Mouse (Mus musculus) embryonic facial prominence, embryonic 10.5 days (tissue): Measurements from ENCODE around the gene Hhipl2. TPM values are rescaled to one million over a fixed set of nuclear protein-coding genes. Genes with fewer than 3 reads are reported as not detected.
A peak's percentile ranks its signal among the peaks of the same experiment; 100 is the strongest.

Experiments used
- DNase-seq: peaks from one replicate; pipeline ENCODE4 v3.0.0-alpha.2; 2017; ENCODE audit warnings: low spot score
- H3K27ac ChIP-seq: fragments of 300-500 bp; sonication (generic); replicated peaks from 2 replicates; pipeline ENCODE4 v1.5.1; 2016; ENCODE audit warnings: mild to moderate bottlenecking
- H3K27me3 ChIP-seq: fragments of 300-500 bp; sonication (generic); replicated peaks from 2 replicates; pipeline ENCODE4 v1.6.1; 2016; ENCODE audit warnings: low read depth, mild to moderate bottlenecking; ENCODE audit not compliant: poor library complexity, severe bottlenecking
- H3K36me3 ChIP-seq: fragments of 300-500 bp; sonication (generic); replicated peaks from 2 replicates; pipeline ENCODE4 v1.6.1; 2016; ENCODE audit warnings: mild to moderate bottlenecking, moderate library complexity
- H3K4me1 ChIP-seq: fragments of 300-500 bp; sonication (generic); 2 replicates; pipeline ENCODE4 v1.6.1; 2016
- H3K4me3 ChIP-seq: fragments of 300-500 bp; sonication (generic); 2 replicates; pipeline ENCODE4 v1.5.1; 2016; ENCODE audit warnings: mild to moderate bottlenecking, moderate library complexity
- H3K9me3 ChIP-seq: fragments of 300-500 bp; sonication (generic); 2 replicates; pipeline ENCODE4 v1.6.1; 2016; ENCODE audit warnings: mild to moderate bottlenecking
- WGBS: fragments of 180-500 bp; shearing (Covaris S2); methylation state at CpG from one replicate; pipeline ENCODE4 v1.1.7; 2016; 5-methylcytosine and 5-hydroxymethylcytosine counted together
- polyA plus RNA-seq: library from polyadenylated mRNA; unstranded; fragments of >200 nt; fragmentation: Nextera tagmentation; extraction: Ambion mirVana; gene quantifications from 2 replicates; pipeline ENCODE4 v1.2.1, GENCODE M21; 2016

Gene Hhipl2
- polyA plus RNA-seq, 1 experiment from 2014 or later: 0.44 TPM

DNA sequence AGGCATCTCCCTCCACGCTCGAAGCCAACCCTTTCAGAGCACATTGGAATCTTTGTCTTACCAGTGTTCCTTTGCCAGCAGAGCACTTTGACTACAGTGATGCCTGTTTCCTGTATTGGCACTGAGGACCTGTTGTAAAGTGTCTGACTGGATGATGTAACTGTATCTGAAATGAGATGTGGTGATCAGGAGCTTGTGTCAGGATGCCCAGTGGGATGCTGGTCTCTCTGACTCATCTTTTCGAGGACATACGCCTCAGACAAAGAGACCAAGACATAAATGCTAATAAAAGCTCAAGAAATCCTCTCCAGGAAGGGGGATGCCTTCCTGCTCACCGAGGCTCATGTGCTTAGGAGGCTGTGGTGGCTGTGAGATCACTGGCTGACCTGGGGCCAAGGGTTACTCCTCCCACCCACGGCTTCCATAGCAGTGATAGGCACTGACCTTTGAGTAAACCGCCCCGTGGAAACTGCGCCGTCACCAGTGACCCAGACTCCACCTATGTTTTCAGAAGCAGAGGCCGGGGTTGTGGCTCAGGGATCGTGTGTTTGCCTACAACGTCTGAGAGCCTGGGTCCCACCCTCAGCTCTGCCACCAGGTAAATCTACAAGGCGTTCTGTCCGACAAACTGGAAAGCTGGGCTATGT is 3.8 kb upstream of the Hhipl2 start:
- H3K36me3 ChIP-seq: peaks cover 34% of the 10 kb centered on the region
- H3K4me1 ChIP-seq: no peaks in the 10 kb centered on the region
- H3K27me3 ChIP-seq: no peaks in the 10 kb centered on the region
- DNase-seq: no peak
- no peaks in the 10 kb centered on the region for H3K9me3 ChIP-seq
- 88% methylated on average over 15 of the region's 15 CpGs for WGBS
- H3K4me3 ChIP-seq: no peak overlapping the region
- H3K27ac ChIP-seq: no peak overlapping the region

DNA sequence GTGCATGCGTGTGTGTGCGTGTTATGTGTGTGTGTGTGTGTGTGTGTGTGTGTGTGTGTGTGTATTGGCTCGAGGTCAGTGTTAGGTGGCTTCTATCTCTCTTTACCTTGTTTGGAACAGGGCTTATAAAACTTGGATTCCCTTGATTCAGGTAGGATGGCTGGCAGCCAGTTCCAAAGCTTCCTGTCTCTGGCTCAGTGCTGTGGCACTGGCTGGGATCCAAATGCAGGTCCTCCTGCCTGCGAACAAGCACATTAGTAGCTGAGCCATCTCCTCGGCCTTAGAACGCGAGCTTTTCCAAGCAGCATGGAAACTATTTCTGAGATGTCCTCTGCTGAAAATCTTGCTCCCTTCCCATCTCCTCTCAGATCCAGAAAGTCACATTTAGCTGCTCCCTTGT is 1.7 kb downstream of the Hhipl2 start:
- H3K4me1 ChIP-seq: no peaks in the 10 kb centered on the region
- WGBS: 93% methylated on average over 7 of the region's 7 CpGs

DNA sequence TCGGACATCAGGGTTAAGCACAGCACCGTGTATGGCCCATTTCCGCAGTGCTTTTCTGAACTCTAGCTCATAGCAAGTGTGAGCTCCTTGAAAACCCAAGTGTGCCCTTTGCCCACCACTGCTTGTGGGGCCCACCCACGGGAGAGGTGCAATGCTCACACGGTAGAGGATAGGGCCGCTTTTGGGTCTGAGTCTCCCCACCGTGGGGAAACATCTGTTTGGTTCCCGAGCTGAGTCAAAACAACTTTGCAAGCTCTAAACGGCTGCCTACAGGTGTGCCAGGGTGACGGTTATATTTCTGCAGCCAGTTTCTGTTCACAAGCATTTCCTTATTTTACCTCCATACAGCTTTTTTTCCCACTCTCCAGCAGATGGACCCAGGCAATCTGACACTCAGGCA is 2.3 kb downstream of the Hhipl2 start:
- Histone ChIP-seq H3K4me1 (no peaks in the 10 kb centered on the region), H3K27me3 (no peaks in the 10 kb centered on the region), H3K9me3 (no peaks in the 10 kb centered on the region), H3K36me3 (no peaks in the 10 kb centered on the region), H3K27ac (no peak overlapping the region), H3K4me3 (no peak overlapping the region)
- 89% methylated on average over 10 of the region's 10 CpGs for WGBS
- DNase-seq: no peak

More for the DNA sequence above, 1.7 kb downstream of the Hhipl2 start:
- H3K36me3 ChIP-seq: no peaks in the 10 kb centered on the region
- no peak for DNase-seq
- no peaks in the 10 kb centered on the region for H3K27me3 ChIP-seq
- H3K9me3 ChIP-seq: no peaks in the 10 kb centered on the region
- no peak overlapping the region for H3K27ac ChIP-seq
- H3K4me3 ChIP-seq: no peak overlapping the region

DNA sequence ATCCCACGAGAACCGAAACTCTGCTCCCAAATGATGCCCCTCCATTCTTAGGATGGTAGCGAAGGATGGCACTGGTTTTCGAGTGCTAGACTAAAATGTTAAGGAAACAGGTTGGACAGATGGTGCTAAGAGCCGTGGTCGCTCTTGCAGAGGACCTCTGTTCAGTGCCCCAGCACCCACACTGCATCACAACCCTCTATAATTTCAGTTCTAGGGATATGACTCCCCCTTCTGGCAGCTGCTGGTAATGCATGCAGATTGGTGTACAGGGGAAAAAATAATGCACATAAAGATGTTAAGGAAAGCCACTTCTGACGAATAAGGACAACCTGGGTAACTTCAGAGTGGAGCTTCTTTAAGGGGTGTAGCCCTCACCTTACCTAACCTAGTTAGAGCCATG is 6.1 kb downstream of the Hhipl2 start:
- no peak overlapping the region for H3K27ac ChIP-seq
- H3K27me3 ChIP-seq: no peaks in the 10 kb centered on the region
- H3K4me1 ChIP-seq: no peaks in the 10 kb centered on the region
- H3K4me3 ChIP-seq: no peak overlapping the region
- no peak for DNase-seq
- no peaks in the 10 kb centered on the region for H3K9me3 ChIP-seq
- no peaks in the 10 kb centered on the region for H3K36me3 ChIP-seq
- WGBS: 92% methylated on average over 7 of the region's 7 CpGs

DNA sequence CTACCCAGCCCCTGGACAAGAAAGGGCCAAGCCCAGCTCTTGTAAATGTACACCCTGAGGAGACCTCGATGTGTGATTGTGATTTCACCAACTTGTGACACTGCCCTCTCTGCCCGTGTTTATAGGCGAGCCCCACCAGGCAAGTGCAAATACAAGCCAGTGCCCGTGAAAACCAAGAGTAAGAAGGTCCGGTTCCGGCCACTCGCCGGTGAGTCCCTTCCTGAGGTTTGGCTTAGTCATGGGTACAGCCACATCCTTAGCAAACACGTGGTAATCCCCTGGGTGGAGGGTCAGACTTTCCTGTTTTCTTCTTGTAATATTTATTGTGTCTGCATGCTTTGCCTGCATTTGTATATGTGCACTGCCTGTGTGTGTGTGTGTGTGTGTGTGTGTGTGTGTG is 16.9 kb downstream of the Hhipl2 start:
- H3K4me3 ChIP-seq: no peak overlapping the region
- H3K9me3 ChIP-seq: no peaks in the 10 kb centered on the region
- H3K4me1 ChIP-seq: peaks cover 3% of the 10 kb centered on the region; the same call in 1 of the 2 replicates
- DNase-seq: no peak
- peaks cover 6% of the 10 kb centered on the region; the same call in 1 of the 2 replicates for H3K27me3 ChIP-seq
- 90% methylated on average over 9 of the region's 9 CpGs for WGBS
- H3K36me3 ChIP-seq: no peaks in the 10 kb centered on the region
- H3K27ac ChIP-seq: no peak overlapping the region

DNA sequence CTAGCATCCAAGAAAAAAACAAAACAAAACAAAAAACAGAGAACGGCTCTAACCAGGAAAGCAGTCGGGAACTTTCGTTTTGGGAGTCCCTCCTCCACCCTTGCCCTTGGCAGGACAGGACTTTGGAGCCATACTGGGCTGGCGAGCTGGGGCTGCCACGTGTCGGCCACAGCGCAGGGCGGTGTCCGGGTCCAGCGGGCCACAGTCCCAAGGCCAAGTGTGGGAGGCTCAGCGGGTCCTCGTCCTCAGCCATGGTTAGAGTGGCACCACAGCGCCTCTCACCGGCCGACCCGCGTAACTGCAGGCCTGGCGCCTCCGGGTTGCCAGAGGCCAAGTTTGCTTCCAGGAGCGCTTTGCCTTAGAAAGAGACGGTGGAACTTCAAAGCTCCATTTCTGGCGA is 21.0 kb downstream of the Hhipl2 start:
- Histone ChIP-seq H3K9me3 (no peaks in the 10 kb centered on the region; the same call in 1 of the 2 replicates), H3K27me3 (peaks cover 6% of the 10 kb centered on the region; the same call in 1 of the 2 replicates), H3K36me3 (no peaks in the 10 kb centered on the region), H3K27ac (0 out of 2 replicates have a peak overlapping the region, but pooled peaks have one; percentile 15), H3K4me3 (peak overlapping the region; percentile 29; the same call in 1 of the 2 replicates), H3K4me1 (peaks cover 3% of the 10 kb centered on the region)
- DNase-seq: peak; percentile 68
- WGBS: 29% methylated on average over 22 of the region's 22 CpGs

DNA sequence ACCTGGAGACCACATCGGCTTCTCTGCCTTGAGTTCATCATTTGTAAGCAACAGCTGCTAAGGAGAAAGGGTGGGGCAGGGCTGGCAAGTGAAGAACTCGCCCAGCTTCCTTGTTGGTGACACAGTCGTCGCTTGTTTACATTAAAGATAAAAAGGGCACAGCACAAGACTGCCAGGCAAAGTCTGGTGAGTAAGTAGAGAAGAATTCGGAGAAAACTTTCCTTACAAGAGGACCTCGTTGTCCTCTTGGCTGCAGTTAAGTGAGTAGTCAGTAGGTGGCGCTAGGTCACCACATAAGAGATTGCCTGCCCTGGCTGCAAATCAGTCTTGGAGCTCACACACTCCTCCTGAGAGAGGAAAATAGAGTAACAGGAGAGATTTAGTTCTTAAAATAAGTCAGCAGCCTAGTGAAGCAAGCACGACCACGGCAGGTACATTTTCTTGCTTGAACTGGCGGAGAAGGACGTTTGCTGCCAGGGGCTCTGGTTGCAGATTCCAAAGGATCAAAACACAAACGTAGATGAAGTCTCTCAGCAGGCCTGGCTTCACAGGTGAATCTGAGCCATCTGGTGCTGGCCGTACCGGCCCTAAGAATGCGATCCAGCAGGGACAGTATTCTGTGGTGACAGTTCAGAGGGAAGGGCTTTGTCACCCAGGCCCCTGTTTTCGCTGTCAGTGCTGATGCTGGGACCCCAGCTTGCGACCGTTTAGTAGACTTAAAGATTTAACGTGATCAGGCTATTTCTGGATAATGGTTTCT is 24.2 kb downstream of the Hhipl2 start:
- WGBS: 26% methylated on average over 19 of the region's 19 CpGs
- Histone ChIP-seq H3K9me3 (no peaks in the 10 kb centered on the region; the same call in 1 of the 2 replicates), H3K36me3 (no peaks in the 10 kb centered on the region), H3K27ac (no peak overlapping the region), H3K4me1 (peaks cover 3% of the 10 kb centered on the region), H3K4me3 (no peak overlapping the region), H3K27me3 (peaks cover 6% of the 10 kb centered on the region; the same call in 1 of the 2 replicates)
- DNase-seq: peak; percentile 85

DNA sequence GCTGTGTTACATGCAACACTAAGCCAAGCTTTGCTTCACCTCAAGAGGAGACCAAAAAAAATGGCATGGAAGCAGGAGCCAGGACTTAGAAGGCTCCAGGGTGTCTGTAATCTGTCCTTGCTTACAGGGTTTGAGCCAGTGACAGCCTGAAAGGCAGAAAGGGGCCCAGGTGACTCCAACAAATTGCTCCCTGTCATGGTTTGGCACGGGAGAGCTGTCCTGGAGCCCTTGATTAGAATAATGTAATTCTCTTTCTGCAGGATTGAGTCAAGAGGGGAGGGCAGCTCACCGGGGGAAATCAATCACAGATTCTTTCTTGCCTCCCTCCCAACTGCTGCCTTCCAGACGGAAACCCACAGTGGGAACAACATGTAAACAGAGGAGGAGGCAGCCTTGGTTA is 35.1 kb downstream of the Hhipl2 start:
- no peak overlapping the region for H3K27ac ChIP-seq
- H3K4me1 ChIP-seq: peaks cover 4% of the 10 kb centered on the region; the same call in 1 of the 2 replicates
- WGBS: 29% methylated on average over 3 of the region's 3 CpGs
- no peak overlapping the region for H3K4me3 ChIP-seq
- no peaks in the 10 kb centered on the region for H3K27me3 ChIP-seq
- no peaks in the 10 kb centered on the region for H3K36me3 ChIP-seq
- peaks cover 7% of the 10 kb centered on the region; the same call in 1 of the 2 replicates for H3K9me3 ChIP-seq
- no peak for DNase-seq

Other genes with a start within 250 kb of the Hhipl2 start
- 13.5 and 13.6 TPM in 2 replicates for gene Disp1, start 196.7 kb upstream of the Hhipl2 start, polyA plus RNA-seq
- 40.6 and 45.5 TPM in 2 replicates for gene Aida, start 121.6 kb upstream of the Hhipl2 start, polyA plus RNA-seq
- 34.8 and 35.5 TPM in 2 replicates for gene Brox, start 120.9 kb upstream of the Hhipl2 start, polyA plus RNA-seq
- gene Mia3, start 48.7 kb upstream of the Hhipl2 start, polyA plus RNA-seq: 89.1 and 95.6 TPM in 2 replicates
- 21.7 and 24.7 TPM in 2 replicates for gene Taf1a, start 29.2 kb upstream of the Hhipl2 start, polyA plus RNA-seq